Mouse (Mus musculus) heart, embryonic 11.5 days (tissue): ENCODE results near the gene Pafah1b1. TPM values are rescaled to one million over a fixed set of nuclear protein-coding genes. Genes with fewer than 3 reads are reported as not detected.

ENCODE experiments used
- ATAC-seq: fragments of 200-750 bp; cut with Nextera tagmentation; replicated peaks from 2 replicates; pipeline ENCODE4 v1.8.0; 2017; ENCODE audit warnings: moderate library complexity; ENCODE audit not compliant: insufficient number of reproducible peaks, low FRiP score, low TSS enrichment
- H3K27ac ChIP-seq: fragments of 300-500 bp; sonication (generic); 2 replicates; pipeline ENCODE4 v1.5.1; 2014; ENCODE audit warnings: mild to moderate bottlenecking, low read depth, low read length
- H3K27me3 ChIP-seq: fragments of 300-500 bp; sonication (generic); 2 replicates; pipeline ENCODE4 v1.6.1; 2014; ENCODE audit warnings: mild to moderate bottlenecking, low read length, mixed read lengths; ENCODE audit not compliant: control insufficient read depth, insufficient read depth
- H3K36me3 ChIP-seq: fragments of 300-500 bp; sonication (generic); 2 replicates; pipeline ENCODE4 v1.6.1; 2014; ENCODE audit warnings: mild to moderate bottlenecking, low read length, moderate library complexity, mixed read lengths; ENCODE audit not compliant: control insufficient read depth, insufficient read depth
- H3K4me1 ChIP-seq: fragments of 300-500 bp; sonication (generic); 2 replicates; pipeline ENCODE4 v1.6.1; 2014; ENCODE audit warnings: low read length; ENCODE audit not compliant: control insufficient read depth, insufficient read depth
- H3K4me2 ChIP-seq: fragments of 300-500 bp; sonication (generic); 2 replicates; pipeline ENCODE4 v1.6.1; 2014; ENCODE audit warnings: mild to moderate bottlenecking, moderate library complexity
- H3K4me3 ChIP-seq: fragments of 300-500 bp; sonication (generic); 2 replicates; pipeline ENCODE4 v1.5.1; 2014; ENCODE audit warnings: low read depth, low read length
- H3K9ac ChIP-seq: fragments of 300-500 bp; sonication (generic); 2 replicates; pipeline ENCODE4 v1.6.1; 2014; ENCODE audit warnings: mild to moderate bottlenecking, low read depth, low read length, moderate library complexity
- H3K9me3 ChIP-seq: fragments of 300-500 bp; sonication (generic); replicated peaks from 2 replicates; pipeline ENCODE4 v1.6.1; 2016; ENCODE audit warnings: low read length; ENCODE audit not compliant: control insufficient read depth
- WGBS: fragments of 180-500 bp; shearing (Covaris S2); extraction: QIAGEN DNeasy Blood & Tissue Kit; methylation state at CpG from one replicate; pipeline ENCODE4 v1.1.7; 2014; ENCODE audit not compliant: insufficient replicate concordance; 5-methylcytosine and 5-hydroxymethylcytosine counted together
- polyA plus RNA-seq: library from polyadenylated mRNA; unstranded; fragments of >200 nt; fragmentation: Nextera tagmentation; extraction: Ambion mirVana; gene quantifications from 2 replicates; pipeline ENCODE4 v1.2.1, GENCODE M21; 2014

Gene Pafah1b1
- polyA plus RNA-seq, 1 experiment from 2014 or later, result 79.6 TPM

- Histone ChIP-seq H3K27me3 (no peaks in the 10 kb centered on the region), H3K9me3 (no peaks in the 10 kb centered on the region), H3K9ac (no peak overlapping the region), H3K4me3 (no peak overlapping the region), H3K36me3 (no peaks in the 10 kb centered on the region), H3K4me1 (peaks cover 6% of the 10 kb centered on the region), H3K27ac (no peak overlapping the region), H3K4me2 (no peak overlapping the region)
- 19% methylated on average over 1 of the region's 1 CpGs for WGBS
- ATAC-seq, result no peak
Observed at GRCm38 (mm10) chr11:74708781-74709180, 15.7 kb downstream of the Pafah1b1 start.

GRCm38 (mm10) chr11:74704068-74704467, 20.4 kb downstream of the Pafah1b1 start:
- 98% methylated on average over 2 of the region's 2 CpGs for WGBS
- Histone ChIP-seq H3K36me3 (no peaks in the 10 kb centered on the region), H3K4me3 (no peak overlapping the region), H3K9ac (no peak overlapping the region), H3K4me1 (no peaks in the 10 kb centered on the region), H3K27ac (no peak overlapping the region), H3K9me3 (no peaks in the 10 kb centered on the region), H3K27me3 (no peaks in the 10 kb centered on the region), H3K4me2 (no peak overlapping the region)
- no peak for ATAC-seq

GRCm38 (mm10) chr11:74699505-74699904, 25.0 kb downstream of the Pafah1b1 start:
- no peak for ATAC-seq
- Histone ChIP-seq H3K27me3 (no peaks in the 10 kb centered on the region), H3K9me3 (no peaks in the 10 kb centered on the region), H3K4me3 (no peak overlapping the region), H3K27ac (no peak overlapping the region), H3K4me2 (no peak overlapping the region), H3K36me3 (peaks cover 4% of the 10 kb centered on the region; the same call in 1 of the 2 replicates), H3K9ac (no peak overlapping the region), H3K4me1 (no peaks in the 10 kb centered on the region)
- 97% methylated on average over 2 of the region's 2 CpGs for WGBS

- no peak overlapping the region for H3K9ac ChIP-seq
- no peaks in the 10 kb centered on the region for H3K27me3 ChIP-seq
- H3K4me2 ChIP-seq, result no peak overlapping the region
- 81% methylated on average over 1 of the region's 1 CpGs for WGBS
- ATAC-seq, result no peak
- no peak overlapping the region for H3K27ac ChIP-seq
- no peaks in the 10 kb centered on the region for H3K4me1 ChIP-seq
- no peaks in the 10 kb centered on the region for H3K9me3 ChIP-seq
- peaks cover 15% of the 10 kb centered on the region for H3K36me3 ChIP-seq
- H3K4me3 ChIP-seq, result no peak overlapping the region
Observed at GRCm38 (mm10) chr11:74692151-74692550, 32.3 kb downstream of the Pafah1b1 start.

- Histone ChIP-seq H3K36me3 (peaks cover 7% of the 10 kb centered on the region; the same call in 1 of the 2 replicates), H3K27ac (no peak overlapping the region)
- WGBS, result 88% methylated on average over 4 of the region's 4 CpGs
Observed at GRCm38 (mm10) chr11:74675156-74675555, 49.3 kb downstream of the Pafah1b1 start.

GRCm38 (mm10) chr11:74674713-74675112, 49.8 kb downstream of the Pafah1b1 start:
- no peak overlapping the region for H3K4me2 ChIP-seq
- no peaks in the 10 kb centered on the region for H3K9me3 ChIP-seq
- H3K4me1 ChIP-seq, result no peaks in the 10 kb centered on the region
- ATAC-seq, result no peak
- H3K27ac ChIP-seq, result no peak overlapping the region
- no peaks in the 10 kb centered on the region for H3K27me3 ChIP-seq
- H3K9ac ChIP-seq, result no peak overlapping the region
- H3K4me3 ChIP-seq, result no peak overlapping the region
- 96% methylated on average over 8 of the region's 8 CpGs for WGBS
- peaks cover 10% of the 10 kb centered on the region; the same call in 1 of the 2 replicates for H3K36me3 ChIP-seq

More at GRCm38 (mm10) chr11:74675156-74675555, 49.3 kb downstream of the Pafah1b1 start:
- H3K9me3 ChIP-seq, result no peaks in the 10 kb centered on the region
- no peaks in the 10 kb centered on the region for H3K4me1 ChIP-seq
- H3K9ac ChIP-seq, result no peak overlapping the region
- no peak overlapping the region for H3K4me2 ChIP-seq
- no peaks in the 10 kb centered on the region for H3K27me3 ChIP-seq
- ATAC-seq, result no peak
- H3K4me3 ChIP-seq, result no peak overlapping the region

- Histone ChIP-seq H3K27ac (0 out of 2 replicates have a peak overlapping the region, but pooled peaks have one; percentile 24), H3K9me3 (no peaks in the 10 kb centered on the region), H3K27me3 (no peaks in the 10 kb centered on the region), H3K4me1 (no peaks in the 10 kb centered on the region), H3K9ac (no peak overlapping the region), H3K4me3 (no peak overlapping the region), H3K36me3 (peaks cover 9% of the 10 kb centered on the region; the same call in 1 of the 2 replicates), H3K4me2 (no peak overlapping the region)
- 55% methylated on average over 1 of the region's 1 CpGs for WGBS
- ATAC-seq, result no peak
Observed at GRCm38 (mm10) chr11:74673561-74673960, 50.9 kb downstream of the Pafah1b1 start.

GRCm38 (mm10) chr11:74672901-74673513, 51.5 kb downstream of the Pafah1b1 start:
- ATAC-seq, result no peak
- Histone ChIP-seq H3K27me3 (no peaks in the 10 kb centered on the region), H3K27ac (0 out of 2 replicates have a peak overlapping the region, but pooled peaks have one; percentile 24), H3K9me3 (no peaks in the 10 kb centered on the region), H3K4me3 (no peak overlapping the region), H3K4me1 (no peaks in the 10 kb centered on the region), H3K36me3 (peaks cover 9% of the 10 kb centered on the region), H3K9ac (no peak overlapping the region), H3K4me2 (no peak overlapping the region)
- 69% methylated on average over 6 of the region's 6 CpGs for WGBS

- no peak overlapping the region for H3K27ac ChIP-seq
- 91% methylated on average over 5 of the region's 5 CpGs for WGBS
- H3K9me3 ChIP-seq, result no peaks in the 10 kb centered on the region
- H3K4me1 ChIP-seq, result no peaks in the 10 kb centered on the region
- H3K4me2 ChIP-seq, result no peak overlapping the region
- no peaks in the 10 kb centered on the region for H3K27me3 ChIP-seq
- peaks cover 20% of the 10 kb centered on the region for H3K36me3 ChIP-seq
- ATAC-seq, result no peak
- no peak overlapping the region for H3K9ac ChIP-seq
- H3K4me3 ChIP-seq, result no peak overlapping the region
Observed at GRCm38 (mm10) chr11:74671839-74672238, 52.6 kb downstream of the Pafah1b1 start.
